Mouse (Mus musculus): ENCODE results near the gene Bmp8a. TPM values are rescaled to one million over a fixed set of nuclear protein-coding genes. Genes with fewer than 3 reads are reported as not detected.
"Not testable (repeated sequence)": the region's sequence is repeated elsewhere in the genome, so short reads cannot be mapped to it uniquely, and the experiment has no call there.

Gene Bmp8a
- total RNA-seq, 2 experiments from 2014 or later = 0.18 TPM; not detected in 1

- DNase-seq (ENCODE audit: low spot score) = no peak
- intact Hi-C loops (cut with DNase I) = no loop called here
Measured at GRCm38 (mm10) chr4:123293661-123294443, 49.2 kb downstream of the Bmp8a start.

DNA sequence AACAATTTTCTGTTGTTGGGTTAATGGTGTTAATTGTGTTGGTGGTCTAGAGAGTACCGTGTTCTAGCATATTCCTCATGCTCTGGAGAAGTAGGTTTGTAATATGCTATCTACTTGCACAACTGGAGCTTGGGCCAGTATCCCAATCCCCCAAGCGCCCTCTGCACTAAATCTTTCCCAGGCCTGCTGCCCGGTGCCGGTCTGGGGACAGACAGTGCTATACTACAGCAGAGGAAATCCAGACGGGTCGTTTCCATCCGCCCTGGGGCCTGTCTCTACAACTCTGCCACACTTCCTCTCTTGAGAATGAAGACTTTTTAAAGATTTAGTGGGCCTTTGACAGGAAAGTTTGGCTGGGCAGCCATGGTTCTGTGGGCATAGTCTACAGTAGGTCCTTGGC is 50.1 kb downstream of the Bmp8a start:
- no peak for DNase-seq (ENCODE audit: low spot score)

DNA sequence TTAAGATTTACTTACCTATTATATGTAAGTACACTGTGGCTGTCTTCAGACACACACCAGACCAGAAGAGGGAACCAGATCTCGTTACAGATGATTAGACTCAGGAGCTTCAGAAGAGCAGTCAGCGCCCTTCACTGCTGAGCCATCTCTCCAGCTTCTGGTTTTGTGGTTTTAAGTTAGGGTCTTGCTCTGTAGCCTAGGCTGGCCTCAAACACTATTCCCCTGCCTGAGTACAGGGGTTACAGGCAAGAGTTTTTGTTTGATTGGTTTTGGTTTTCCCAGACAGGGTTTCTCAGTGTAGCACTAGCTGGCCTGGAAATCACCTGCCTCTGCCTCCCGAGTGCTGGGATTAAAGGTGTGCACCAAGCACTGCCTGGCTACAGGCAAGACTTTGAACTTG is 50.7 kb downstream of the Bmp8a start:
- DNase-seq (ENCODE audit: low spot score) = no peak
- intact Hi-C loops (cut with DNase I) = no loop called here

More for the DNA sequence above, 50.1 kb downstream of the Bmp8a start:
- intact Hi-C loops (cut with DNase I) = no loop called here

- intact Hi-C loops (cut with DNase I) = no loop called here
- DNase-seq (ENCODE audit: low spot score) = no peak
Measured at GRCm38 (mm10) chr4:123289038-123289437, 54.0 kb downstream of the Bmp8a start.

GRCm38 (mm10) chr4:123286790-123287189 is 56.3 kb downstream of the Bmp8a start:
- DNase-seq (ENCODE audit: low spot score) = no peak
- intact Hi-C loops (cut with DNase I) = no loop called here

DNA sequence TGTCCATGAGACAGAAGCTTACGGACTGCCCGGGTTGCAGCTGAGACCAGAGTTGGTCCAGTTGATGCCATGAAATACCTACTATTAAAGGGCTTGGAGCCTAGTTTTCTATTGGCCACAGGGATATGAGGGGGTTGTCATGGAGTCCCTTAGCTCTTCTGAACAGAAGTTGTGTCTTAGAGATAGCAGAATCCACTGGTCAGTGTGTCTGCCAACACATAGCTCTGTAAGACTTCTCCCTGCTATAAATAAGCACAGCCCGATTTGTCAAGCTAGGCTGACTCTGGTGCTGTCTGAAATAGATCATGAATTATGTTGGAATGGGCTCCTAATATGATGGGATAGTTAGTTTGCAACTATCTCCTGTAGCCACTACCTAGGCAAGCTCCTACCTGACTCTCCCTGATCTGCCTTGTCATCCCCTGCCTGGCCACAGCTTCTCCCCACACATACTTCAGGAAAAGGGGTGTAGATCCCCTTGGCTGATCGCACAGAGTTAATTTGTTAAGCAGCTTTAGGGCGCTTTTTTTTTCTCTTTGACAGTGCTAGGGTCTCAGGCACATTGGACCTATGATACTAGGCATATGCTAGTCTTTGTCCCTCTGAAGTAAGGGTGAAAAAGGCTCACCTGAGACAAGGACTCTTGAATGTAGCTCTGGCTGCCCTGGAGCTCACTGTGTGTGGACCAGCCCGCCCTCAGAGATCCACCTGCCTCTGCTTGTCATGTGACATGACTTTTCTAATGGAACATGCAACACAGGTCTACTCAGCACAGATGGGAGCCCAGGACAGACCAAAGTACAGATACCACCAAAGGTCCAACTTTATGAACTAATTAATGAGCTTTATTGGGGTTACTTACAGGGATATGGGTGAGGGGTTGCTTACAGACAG is 58.1 kb downstream of the Bmp8a start:
- intact Hi-C loops (cut with DNase I) = no loop called here
- no peak for DNase-seq (ENCODE audit: low spot score)

DNA sequence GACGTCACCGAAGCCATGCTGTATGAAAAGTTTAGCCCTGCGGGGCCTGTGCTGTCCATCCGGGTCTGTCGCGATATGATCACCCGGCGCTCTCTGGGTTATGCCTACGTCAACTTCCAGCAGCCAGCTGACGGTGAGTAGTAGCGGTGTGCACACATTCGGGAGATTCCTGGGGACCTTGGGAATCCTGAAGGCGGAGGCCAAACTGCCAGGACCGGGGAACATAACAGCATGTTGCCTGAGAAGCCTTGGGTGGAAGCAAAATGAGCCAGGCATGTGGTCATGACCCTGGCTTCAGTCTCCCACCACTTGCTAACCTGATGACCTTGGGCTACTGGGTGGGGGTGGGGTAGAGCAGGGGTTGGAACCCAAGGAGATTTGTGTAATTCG is 59.4 kb downstream of the Bmp8a start:
- DNase-seq (ENCODE audit: low spot score); intact Hi-C loops (cut with DNase I): not testable (repeated sequence)

GRCm38 (mm10) chr4:123282915-123283674 is 60.0 kb downstream of the Bmp8a start:
- intact Hi-C loops (cut with DNase I) = not testable (repeated sequence)
- DNase-seq (ENCODE audit: low spot score) = peak; percentile 29

DNA sequence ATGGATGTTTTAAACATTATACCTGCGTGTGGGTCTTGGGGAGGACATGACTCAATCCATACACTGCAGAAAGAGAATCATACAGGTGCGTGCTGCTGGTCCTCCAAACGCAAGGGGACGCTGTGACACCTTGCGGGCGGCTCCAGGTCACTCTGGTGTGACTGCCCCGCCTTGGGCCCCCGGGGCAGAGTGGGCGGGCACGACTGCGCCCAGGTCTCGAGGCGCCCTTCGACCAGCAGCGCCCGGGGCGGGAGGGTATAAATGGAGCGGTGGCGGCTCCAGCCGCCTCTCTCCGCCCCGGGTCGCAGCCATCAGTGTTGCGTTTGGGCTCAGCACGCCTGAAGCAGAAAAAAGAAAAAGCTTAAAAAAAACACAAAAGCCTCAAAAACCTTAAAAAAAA is 60.6 kb downstream of the Bmp8a start:
- peak; percentile 79 for DNase-seq (ENCODE audit: low spot score)
- intact Hi-C loops (cut with DNase I) = no loop called here

- intact Hi-C loops (cut with DNase I) = no loop called here
- no peak for DNase-seq (ENCODE audit: low spot score)
Measured at GRCm38 (mm10) chr4:123280117-123280516, 62.9 kb downstream of the Bmp8a start.

- DNase-seq (ENCODE audit: low spot score) = no peak
- intact Hi-C loops (cut with DNase I) = no loop called here
Measured at GRCm38 (mm10) chr4:123271063-123271462, 72.0 kb downstream of the Bmp8a start.

Other genes starting within 250 kb of the Bmp8a start
- not detected for gene Bmp8b, start 238.1 kb downstream of the Bmp8a start, total RNA-seq (2021)
- not detected for gene Oxct2b, start 227.0 kb downstream of the Bmp8a start, total RNA-seq (2021)
- gene Ppie, start 203.3 kb downstream of the Bmp8a start, total RNA-seq (2021) = 10 to 100 TPM; 20.2 to 24.4 TPM
- gene Hpcal4, start 160.0 kb downstream of the Bmp8a start, total RNA-seq (2021) = under 1 TPM; 0.05 to 0.14 TPM
- gene Nt5c1a, start 141.7 kb downstream of the Bmp8a start, total RNA-seq (2021) = 10 to 100 TPM; 51.3 to 56.6 TPM
- gene Heyl, start 109.7 kb downstream of the Bmp8a start, total RNA-seq (2021) = 10 to 100 TPM; 19.1 to 21.3 TPM
- gene Pabpc4, start 80.9 kb downstream of the Bmp8a start, total RNA-seq (2021) = 100 to 1,000 TPM; 334 to 358 TPM
- gene Oxct2a, start 19.6 kb downstream of the Bmp8a start, total RNA-seq (2021) = not detected

Measured in heart, postnatal 25 days (tissue).